Mouse (Mus musculus) liver, adult 2 months (tissue): ENCODE measurements at regions not wholly inside any gene's neighbourhood (a gene's known extent, or its start where the extent isn't known, plus 50 kb on each side); places are given as distances from the start of the nearest gene placed in this dataset.

ENCODE experiments used
- DNase-seq: peaks from one replicate; pipeline ENCODE4 v3.0.0-alpha.2; 2011; ENCODE audit warnings: low read depth, low spot score; ENCODE audit errors: extremely low read depth
- H3K27ac ChIP-seq: fragments of 200-500 bp; replicated peaks from 2 replicates; pipeline ENCODE4 v1.5.1; 2012; ENCODE audit warnings: low read depth, mild to moderate bottlenecking, control low read depth, inconsistent platforms, low read length; ENCODE audit not compliant: insufficient read depth
- H3K27me3 ChIP-seq: fragments of 200-500 bp; 2 replicates; pipeline ENCODE4 v1.6.1; 2012; ENCODE audit warnings: mild to moderate bottlenecking, moderate library complexity, low read length, inconsistent platforms; ENCODE audit not compliant: control insufficient read depth, insufficient read depth
- H3K36me3 ChIP-seq: fragments of 200-500 bp; 2 replicates; pipeline ENCODE4 v1.6.1; 2012; ENCODE audit warnings: low read length, inconsistent platforms; ENCODE audit not compliant: control insufficient read depth, insufficient read depth
- H3K4me1 ChIP-seq: fragments of 200-500 bp; 2 replicates; pipeline ENCODE4 v1.6.1; 2011; ENCODE audit warnings: low read length; ENCODE audit not compliant: control insufficient read depth, insufficient read depth
- H3K4me3 ChIP-seq: fragments of 200-500 bp; 2 replicates; pipeline ENCODE4 v1.5.1; 2011; ENCODE audit warnings: low read depth, mild to moderate bottlenecking, control low read depth, low read length, moderate library complexity; ENCODE audit not compliant: insufficient read depth
- H3K79me2 ChIP-seq: fragments of 200-500 bp; 2 replicates; pipeline ENCODE4 v1.6.1; 2012; ENCODE audit warnings: inconsistent platforms, mild to moderate bottlenecking, low read length, moderate library complexity; ENCODE audit not compliant: control insufficient read depth, insufficient read depth
- H3K9ac ChIP-seq: fragments of 200-500 bp; 2 replicates; pipeline ENCODE4 v1.6.1; 2012; ENCODE audit warnings: low read depth, mild to moderate bottlenecking, control low read depth, inconsistent platforms, low read length
- CTCF ChIP-seq: fragments of 200-500 bp; IDR thresholded peaks from 2 replicates; pipeline ENCODE4 v1.5.1; 2011; ENCODE audit warnings: low read depth, low read length, control low read depth
- POLR2A ChIP-seq: fragments of 200-500 bp; IDR thresholded peaks from 2 replicates; pipeline ENCODE4 v1.6.1; 2011; ENCODE audit warnings: low read length, control low read depth; ENCODE audit not compliant: insufficient read depth; ENCODE audit errors: extremely low read depth
- WGBS: fragments of 180-500 bp; shearing (Covaris S2); methylation state at CpG from one replicate; pipeline ENCODE4 v1.1.7; 2018; 5-methylcytosine and 5-hydroxymethylcytosine counted together

DNA sequence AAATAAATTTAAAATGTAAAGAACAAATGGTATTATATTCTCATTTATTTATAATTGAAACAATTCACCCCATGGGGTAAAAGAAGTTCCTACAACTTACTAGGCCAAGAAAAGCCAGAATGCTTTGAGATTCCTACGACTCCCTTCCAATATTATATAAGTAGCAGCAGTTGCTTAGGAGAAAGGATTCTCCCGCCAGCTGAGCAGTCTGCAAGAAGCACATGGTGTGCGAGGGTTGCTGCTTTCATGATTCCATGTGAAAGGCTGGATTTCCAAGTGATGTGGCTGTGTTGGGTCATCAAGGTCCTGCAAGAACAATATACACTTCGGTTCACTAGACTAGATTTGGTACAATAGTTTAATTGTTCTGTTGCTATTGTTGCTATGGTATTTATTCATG lies 659.6 kb upstream of the Kirrel3 start:
- DNase-seq: no peak
- TF ChIP-seq POLR2A (no peak), CTCF (no peak)
- H3K27ac ChIP-seq: no peak overlapping the region
- no peaks in the 10 kb centered on the region for H3K79me2 ChIP-seq
- H3K4me1 ChIP-seq: no peaks in the 10 kb centered on the region
- no peaks in the 10 kb centered on the region for H3K27me3 ChIP-seq
- H3K4me3 ChIP-seq: no peak overlapping the region
- WGBS: 68% methylated on average over 4 of the region's 4 CpGs
- H3K9ac ChIP-seq: no peak overlapping the region
- no peaks in the 10 kb centered on the region for H3K36me3 ChIP-seq

DNA sequence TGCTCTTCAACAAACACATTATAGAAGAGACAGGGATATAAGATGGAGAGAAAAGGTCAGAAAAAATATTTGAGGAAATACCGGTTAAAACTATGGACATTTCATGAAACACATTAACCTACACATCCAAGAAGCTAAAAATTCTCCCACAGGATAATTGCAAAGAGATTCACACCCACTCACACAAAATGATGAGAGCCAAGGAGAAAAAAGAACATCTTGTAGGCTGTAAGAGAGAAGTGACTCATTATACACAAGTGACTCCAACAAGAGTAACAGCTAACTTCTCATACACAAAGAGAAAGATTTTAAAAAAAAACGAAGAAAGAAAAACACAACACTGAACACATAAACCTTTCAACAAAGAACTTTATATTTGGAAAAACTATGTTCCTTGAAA lies 658.3 kb upstream of the Kirrel3 start:
- H3K9ac ChIP-seq: no peak overlapping the region
- H3K27me3 ChIP-seq: no peaks in the 10 kb centered on the region
- H3K4me1 ChIP-seq: no peaks in the 10 kb centered on the region
- WGBS: 66% methylated on average over 2 of the region's 2 CpGs
- DNase-seq: no peak
- no peak overlapping the region for H3K4me3 ChIP-seq
- H3K79me2 ChIP-seq: no peaks in the 10 kb centered on the region
- H3K36me3 ChIP-seq: no peaks in the 10 kb centered on the region
- TF ChIP-seq CTCF (no peak), POLR2A (no peak)
- no peak overlapping the region for H3K27ac ChIP-seq

GRCm38 (mm10) chr9:33837666-33838380 lies 647.9 kb upstream of the Kirrel3 start:
- H3K4me1 ChIP-seq: no peaks in the 10 kb centered on the region
- no peaks in the 10 kb centered on the region for H3K27me3 ChIP-seq
- no peak overlapping the region for H3K4me3 ChIP-seq
- no peak for DNase-seq
- 56% methylated on average over 1 of the region's 1 CpGs for WGBS
- no peaks in the 10 kb centered on the region for H3K79me2 ChIP-seq
- TF ChIP-seq CTCF (no peak), POLR2A (no peak)
- no peak overlapping the region for H3K9ac ChIP-seq
- H3K27ac ChIP-seq: no peak overlapping the region
- H3K36me3 ChIP-seq: no peaks in the 10 kb centered on the region

DNA sequence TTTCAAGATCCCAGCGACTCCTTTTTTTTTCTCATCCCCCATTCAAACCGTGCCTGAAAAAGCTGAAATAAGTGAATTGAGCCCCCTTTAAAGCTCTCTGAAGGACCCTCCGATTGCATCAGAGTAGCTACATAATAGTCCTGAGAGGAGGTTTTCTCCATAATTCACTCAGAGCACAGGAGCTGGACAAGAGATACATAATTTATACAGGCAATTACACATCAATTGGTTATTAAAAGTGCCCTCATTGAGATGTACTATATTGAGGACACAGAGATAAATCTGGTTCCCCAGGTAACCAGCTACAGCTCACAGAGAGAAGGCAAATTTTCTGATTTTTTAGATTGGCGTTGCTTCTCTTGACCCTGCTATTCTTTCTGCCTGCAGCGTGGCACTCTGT lies 636.1 kb upstream of the Kirrel3 start:
- H3K27ac ChIP-seq: no peak overlapping the region
- no peak overlapping the region for H3K4me3 ChIP-seq
- 79% methylated on average over 5 of the region's 5 CpGs for WGBS
- H3K79me2 ChIP-seq: no peaks in the 10 kb centered on the region
- DNase-seq: no peak
- H3K9ac ChIP-seq: no peak overlapping the region
- no peaks in the 10 kb centered on the region for H3K36me3 ChIP-seq
- no peaks in the 10 kb centered on the region for H3K4me1 ChIP-seq
- no peak for TF ChIP-seq POLR2A
- no peak for TF ChIP-seq CTCF
- no peaks in the 10 kb centered on the region for H3K27me3 ChIP-seq

GRCm38 (mm10) chr9:33850024-33850423 lies 635.7 kb upstream of the Kirrel3 start:
- no peaks in the 10 kb centered on the region for H3K27me3 ChIP-seq
- no peaks in the 10 kb centered on the region for H3K4me1 ChIP-seq
- H3K4me3 ChIP-seq: no peak overlapping the region
- no peak for TF ChIP-seq POLR2A
- TF ChIP-seq CTCF: no peak
- H3K36me3 ChIP-seq: no peaks in the 10 kb centered on the region
- 83% methylated on average over 7 of the region's 7 CpGs for WGBS
- no peak overlapping the region for H3K27ac ChIP-seq
- H3K9ac ChIP-seq: no peak overlapping the region
- no peak for DNase-seq
- H3K79me2 ChIP-seq: no peaks in the 10 kb centered on the region

DNA sequence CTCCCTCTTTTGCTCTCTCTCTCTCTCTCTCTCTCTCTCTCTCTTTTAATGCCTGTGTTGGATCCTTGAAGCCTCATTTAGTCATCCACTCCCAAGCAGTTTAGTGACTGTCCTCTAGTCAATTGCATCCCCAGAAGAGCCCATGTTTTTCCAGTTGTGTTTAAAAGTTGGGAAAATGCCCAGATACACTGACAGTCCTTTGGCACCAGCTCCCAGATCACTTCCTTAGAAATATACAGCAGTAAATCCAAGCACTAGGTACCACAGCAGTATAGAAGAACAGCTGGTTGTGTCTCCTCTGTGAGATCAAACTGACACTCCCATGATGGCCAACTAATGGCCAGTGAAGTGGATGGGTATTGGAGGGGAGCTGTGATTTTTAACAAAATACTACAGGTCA lies 634.7 kb upstream of the Kirrel3 start:
- no peak for DNase-seq
- Histone ChIP-seq H3K4me1 (no peaks in the 10 kb centered on the region), H3K9ac (no peak overlapping the region)

More for the DNA sequence above, 634.7 kb upstream of the Kirrel3 start:
- Histone ChIP-seq H3K79me2 (no peaks in the 10 kb centered on the region), H3K36me3 (no peaks in the 10 kb centered on the region), H3K27me3 (no peaks in the 10 kb centered on the region), H3K27ac (no peak overlapping the region), H3K4me3 (no peak overlapping the region)
- TF ChIP-seq POLR2A: no peak
- TF ChIP-seq CTCF: no peak
